Mouse (Mus musculus) MEL (cell line): ENCODE data around the gene Pxylp1.

Experiments used
- CTCF ChIP-seq, 3 experiments: IDR thresholded peaks in 2 of 3; conservative IDR thresholded peaks in 1 of 3; 2 replicates each; pipeline ENCODE4 v1.5.1; 2011 to 2012; ENCODE audit warnings: low read length in 3 of 3, low read depth in 2 of 3, mild to moderate bottlenecking in 2 of 3, improper control_type of control experiment in 1 of 3, inconsistent platforms in 1 of 3, mixed read lengths in 1 of 3, moderate library complexity in 1 of 3; ENCODE audit not compliant: control insufficient read depth in 1 of 3, insufficient read depth in 1 of 3, poor library complexity in 1 of 3, severe bottlenecking in 1 of 3
- EP300 ChIP-seq, 2 experiments: IDR thresholded peaks; 2 replicates each; pipeline ENCODE4 v1.6.1; 2011; ENCODE audit warnings: improper control_type of control experiment in 2 of 2, low read length in 2 of 2, low read depth in 1 of 2, mild to moderate bottlenecking in 1 of 2
- MYB ChIP-seq: IDR thresholded peaks from 2 replicates; pipeline ENCODE4 v1.6.1; 2011; ENCODE audit warnings: mild to moderate bottlenecking, low read depth, low read length, improper control_type of control experiment
- POLR2A ChIP-seq, 2 experiments: IDR thresholded peaks; 2 replicates each; pipeline ENCODE4 v1.6.1; 2011 to 2012; ENCODE audit warnings: low read length in 2 of 2, mild to moderate bottlenecking in 2 of 2, control low read depth in 1 of 2, improper control_type of control experiment in 1 of 2, low read depth in 1 of 2, moderate library complexity in 1 of 2; ENCODE audit not compliant: control insufficient read depth in 1 of 2, insufficient read depth in 1 of 2, poor library complexity in 1 of 2
- UBTF ChIP-seq: IDR thresholded peaks from 2 replicates; pipeline ENCODE4 v1.6.1; 2012; ENCODE audit warnings: low read depth, mild to moderate bottlenecking, inconsistent platforms, low read length, improper control_type of control experiment, moderate library complexity, borderline replicate concordance; ENCODE audit not compliant: insufficient read depth

DNA sequence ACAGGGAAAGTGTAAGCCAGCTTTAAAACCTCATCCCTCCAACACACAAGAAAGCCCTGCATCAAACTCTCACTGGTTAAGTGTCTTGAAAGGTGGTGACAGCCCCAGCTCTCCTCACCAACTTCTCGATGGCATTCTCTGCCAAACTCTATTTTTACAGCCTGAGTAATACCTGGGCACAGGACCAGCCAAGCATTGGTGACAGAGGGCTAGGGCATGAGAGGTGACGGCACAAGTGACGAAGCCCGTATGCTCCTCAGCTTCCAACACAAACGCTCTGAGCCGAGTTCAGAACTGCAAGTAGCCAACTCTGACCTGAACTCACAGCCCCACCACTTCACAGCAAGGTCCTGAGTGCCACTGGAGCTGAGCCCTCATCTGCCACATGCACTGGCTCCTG lies 13.4 kb downstream of the Pxylp1 start:
- no peak for TF ChIP-seq CTCF (IDR thresholded peaks at IDR 0.05 in 2 of 3, conservative IDR thresholded peaks at IDR 0.05 in 1 of 3; ENCODE audit: control insufficient read depth in 1 of 3, insufficient read depth in 1 of 3, low read depth in 2 of 3, low read length in 3 of 3, poor library complexity in 1 of 3, severe bottlenecking in 1 of 3)
- no peak for TF ChIP-seq POLR2A (IDR thresholded peaks at IDR 0.05; ENCODE audit: control insufficient read depth in 1 of 2, insufficient read depth in 1 of 2, low read depth in 1 of 2, low read length in 2 of 2, poor library complexity in 1 of 2)
- TF ChIP-seq UBTF, result no peak
- TF ChIP-seq MYB, result no peak
- no peak for TF ChIP-seq EP300 (IDR thresholded peaks at IDR 0.05; ENCODE audit: low read depth in 1 of 2, low read length in 2 of 2)
